Mouse (Mus musculus) MN1 (cell line): ENCODE measurements around the gene Ost4.

Experiments
- DNase-seq: peaks from one replicate; pipeline ENCODE4 v3.0.0-alpha.2; 2016; ENCODE audit warnings: low spot score

The Ost4 gene

GRCm38 (mm10) chr5:30907413-30908059 lies at the start of gene Ost4:
TSS of gene Ost4 (minus strand) at chr5:30907788.
- peak; percentile 95 for DNase-seq

GRCm38 (mm10) chr5:30955751-30956150 lies 48.2 kb upstream of the Ost4 start:
- DNase-seq: no peak

GRCm38 (mm10) chr5:30954556-30954955 lies 47.0 kb upstream of the Ost4 start:
- DNase-seq: no peak

DNA sequence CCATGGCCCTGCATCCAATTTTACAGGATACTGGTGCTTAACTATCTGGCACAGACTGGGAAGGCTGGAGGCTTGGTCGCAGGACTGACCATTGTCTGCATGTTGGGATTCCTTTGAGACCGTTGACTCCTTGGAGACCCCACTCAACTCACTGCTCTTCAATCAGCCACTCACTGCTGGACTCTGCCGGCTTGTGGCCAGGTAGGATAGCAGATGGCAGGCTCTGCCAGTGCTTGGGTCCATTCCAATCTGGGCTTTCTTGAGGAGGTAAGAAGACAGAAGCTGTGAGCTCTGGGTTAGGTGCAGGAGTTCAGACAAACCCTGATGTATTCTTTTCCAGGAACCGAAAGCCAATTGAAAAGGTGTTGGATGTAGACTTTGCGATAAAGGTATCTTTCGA lies 46.5 kb upstream of the Ost4 start:
- DNase-seq: no peak

- no peak for DNase-seq
These were observed 45.0 kb upstream of the Ost4 start for GRCm38 (mm10) chr5:30952551-30952950.

DNA sequence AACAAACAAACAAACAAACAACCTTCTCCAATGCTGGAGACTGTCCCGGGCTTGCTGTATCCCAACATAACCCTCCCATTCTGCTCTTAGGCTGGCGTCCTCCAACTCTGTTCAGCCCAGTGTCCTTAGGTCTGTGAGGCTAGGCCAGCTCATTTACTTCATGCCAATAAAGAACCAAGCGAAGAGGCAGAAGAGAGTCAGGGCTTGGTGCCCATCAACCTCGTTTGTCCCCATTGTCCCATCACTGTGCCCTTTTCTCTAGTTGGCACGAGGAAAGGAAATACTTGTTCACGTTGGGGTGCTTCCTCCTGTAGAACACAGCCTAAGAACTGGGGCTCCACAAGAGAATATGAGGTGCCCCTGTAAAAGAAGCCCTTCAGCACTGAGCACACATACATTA lies 44.1 kb upstream of the Ost4 start:
- no peak for DNase-seq

- no peak for DNase-seq
These were observed 43.3 kb upstream of the Ost4 start for GRCm38 (mm10) chr5:30950922-30951321.

- DNase-seq: no peak
These were observed 42.9 kb upstream of the Ost4 start for GRCm38 (mm10) chr5:30950451-30950850.

DNA sequence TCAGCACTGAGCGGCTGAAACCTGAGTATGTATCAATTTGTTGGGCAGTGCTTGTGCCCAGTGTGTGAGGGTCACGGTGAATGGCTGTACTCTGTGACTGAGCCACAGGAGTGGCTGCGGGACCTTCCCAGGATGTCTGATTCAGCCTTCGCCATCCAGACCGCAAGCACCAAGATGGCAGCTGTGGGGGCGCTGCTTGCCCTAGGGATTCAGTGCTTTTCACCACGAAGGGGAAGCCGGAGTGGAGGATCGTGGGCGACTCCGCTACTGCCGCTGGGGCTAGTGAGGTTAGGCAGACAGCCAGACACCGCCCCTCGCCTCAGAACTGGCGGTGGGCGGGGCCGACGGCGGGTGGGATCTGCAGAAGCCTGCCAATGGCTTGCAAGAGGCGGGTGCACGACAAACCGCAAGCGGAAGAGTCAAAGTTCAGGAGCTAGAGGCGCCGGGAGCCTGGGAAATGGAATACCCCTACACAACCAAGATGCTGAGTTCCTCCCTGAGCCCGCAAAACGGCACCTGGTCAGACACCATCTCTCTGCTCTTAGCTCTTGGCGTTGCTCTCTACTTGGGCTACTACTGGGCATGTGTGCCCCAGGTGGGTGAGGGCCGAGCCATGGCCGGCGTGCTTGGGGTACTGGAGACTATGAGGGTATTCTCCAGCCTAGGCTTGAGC lies 42.2 kb upstream of the Ost4 start:
- peak; percentile 85 for DNase-seq

DNA sequence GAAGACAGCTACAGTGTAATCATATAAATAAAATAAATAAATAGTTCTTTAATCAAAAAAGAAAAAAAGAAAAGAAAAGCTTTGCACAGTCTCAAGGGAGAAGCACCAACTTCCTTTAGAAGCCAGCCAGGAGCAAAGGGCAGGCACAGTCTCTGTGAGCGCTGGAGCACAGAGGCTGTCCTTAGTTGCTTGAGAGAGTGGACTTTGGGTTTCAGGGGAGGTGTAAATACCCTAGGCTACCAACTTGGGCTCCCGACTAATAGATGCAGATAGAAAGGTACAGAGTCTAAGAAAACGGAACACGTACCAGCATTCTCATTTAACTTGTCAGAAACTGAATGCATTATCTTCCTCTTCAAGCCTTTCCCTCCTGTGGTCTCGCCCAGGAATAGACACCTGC lies 41.0 kb upstream of the Ost4 start:
- no peak for DNase-seq

GRCm38 (mm10) chr5:30944956-30945781 lies 37.6 kb upstream of the Ost4 start, which contains the start of gene Cgref1:
TSS of gene Cgref1 (minus strand) at chr5:30945591.
- peak; percentile 78 for DNase-seq

DNA sequence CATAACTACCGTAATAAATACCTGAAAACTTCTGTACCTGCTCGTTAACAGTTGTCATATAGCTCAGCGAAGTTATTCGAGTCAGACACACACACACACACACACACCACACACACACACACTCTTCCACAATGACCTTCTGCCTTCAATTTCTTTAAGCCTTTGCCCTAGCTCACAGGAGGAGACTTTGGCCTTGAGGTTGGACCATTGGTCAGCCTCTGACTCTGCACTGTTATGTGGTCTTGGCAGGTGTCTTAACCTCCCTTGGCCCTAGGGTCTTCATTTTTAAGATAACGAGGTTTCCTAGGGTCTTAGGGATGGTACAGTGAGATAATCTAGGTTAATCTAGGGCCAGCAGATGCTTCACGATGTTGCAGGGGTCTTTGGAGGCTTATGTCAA lies 36.8 kb upstream of the Ost4 start:
- DNase-seq: no peak

- DNase-seq: peak; percentile 32
These were observed 35.4 kb upstream of the Ost4 start for GRCm38 (mm10) chr5:30943004-30943403.

GRCm38 (mm10) chr5:30934725-30935461 lies 27.3 kb upstream of the Ost4 start:
- DNase-seq: no peak

DNA sequence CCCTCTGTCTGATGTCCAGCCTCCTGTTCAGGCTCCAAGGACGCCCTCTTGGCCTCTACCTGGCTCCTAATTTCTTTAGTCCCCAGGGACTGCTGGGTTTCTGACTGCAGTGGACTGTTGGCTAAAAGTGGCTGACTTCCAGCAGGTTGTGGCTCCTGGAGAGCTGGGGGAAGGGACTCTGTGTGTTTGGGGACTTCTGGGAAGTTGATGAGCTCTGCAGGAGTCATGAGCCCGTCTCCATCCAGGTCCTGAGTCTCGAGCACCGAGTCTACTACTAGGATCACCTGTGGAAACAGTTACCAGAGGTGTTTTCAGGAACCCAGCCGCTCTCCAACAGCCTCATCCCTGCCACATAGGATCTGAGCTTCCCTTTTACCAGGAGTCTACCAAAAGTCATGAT lies 26.1 kb upstream of the Ost4 start:
- no peak for DNase-seq

DNA sequence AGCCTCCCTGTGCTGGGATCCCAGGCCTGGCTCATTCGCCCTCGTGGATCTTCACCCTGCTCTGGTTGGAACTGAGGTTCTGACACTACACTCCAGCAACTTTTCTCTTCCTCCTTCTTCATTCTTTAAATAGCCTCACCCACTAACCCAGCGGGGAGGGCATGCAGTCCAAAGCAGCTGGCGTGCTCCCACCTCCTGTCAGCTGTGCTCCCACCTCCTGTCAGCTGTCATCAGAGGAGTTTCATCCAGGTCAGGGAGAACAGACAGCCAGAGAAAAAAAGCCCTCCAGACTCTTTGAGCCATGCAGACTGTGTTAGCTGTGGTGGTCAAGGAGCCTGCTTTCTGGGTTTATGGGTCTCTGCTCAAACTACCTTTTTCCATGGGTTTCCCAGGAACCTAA lies 23.8 kb upstream of the Ost4 start:
- no peak for DNase-seq

DNA sequence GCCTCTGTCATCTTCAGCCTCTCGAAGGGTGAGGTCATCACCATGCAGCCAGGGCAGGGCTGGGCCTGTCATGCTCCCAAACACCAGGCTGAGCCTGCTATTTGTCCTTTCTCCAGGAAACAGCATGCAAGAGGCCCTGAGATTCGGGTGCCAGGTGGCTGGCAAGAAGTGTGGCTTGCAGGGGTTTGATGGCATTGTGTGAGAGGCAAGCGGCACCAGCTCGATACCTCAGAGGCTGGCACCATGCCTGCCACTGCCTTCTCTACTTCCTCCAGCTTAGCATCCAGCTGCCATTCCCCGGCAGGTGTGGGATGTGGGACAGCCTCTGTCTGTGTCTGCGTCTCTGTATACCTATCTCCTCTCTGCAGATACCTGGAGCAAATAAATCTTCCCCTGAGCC lies 23.3 kb upstream of the Ost4 start:
- no peak for DNase-seq

- DNase-seq: peak; percentile 59
These were observed 22.5 kb upstream of the Ost4 start for GRCm38 (mm10) chr5:30930121-30930520.

DNA sequence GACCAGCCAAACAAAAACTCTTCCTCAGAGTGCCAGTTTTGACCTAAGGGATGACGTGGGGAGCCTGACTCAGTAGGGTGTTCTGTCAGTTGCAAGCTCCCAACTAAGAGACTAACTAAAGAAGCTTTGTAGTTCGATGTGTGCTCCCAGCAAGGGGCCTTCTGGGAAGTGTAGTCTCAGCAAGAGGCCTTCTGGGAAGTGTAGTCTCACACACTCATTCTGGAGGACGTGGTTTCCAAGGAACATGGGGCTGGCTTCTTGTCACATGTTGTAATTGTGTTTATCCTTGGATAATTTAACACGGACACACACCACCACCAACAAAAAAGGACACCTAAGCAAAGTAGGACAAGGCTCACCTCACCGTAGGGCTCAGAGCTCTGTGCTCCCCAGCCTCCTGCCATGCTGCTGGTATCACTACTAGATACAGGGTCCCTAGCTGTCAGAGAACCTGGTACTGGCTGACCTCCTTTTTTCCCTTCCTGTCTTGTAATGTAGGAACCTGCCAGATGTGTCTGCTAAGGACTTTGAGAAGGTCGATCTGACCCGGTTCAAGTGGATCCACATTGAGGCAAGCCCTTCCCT lies 20.4 kb upstream of the Ost4 start:
- DNase-seq: no peak

DNA sequence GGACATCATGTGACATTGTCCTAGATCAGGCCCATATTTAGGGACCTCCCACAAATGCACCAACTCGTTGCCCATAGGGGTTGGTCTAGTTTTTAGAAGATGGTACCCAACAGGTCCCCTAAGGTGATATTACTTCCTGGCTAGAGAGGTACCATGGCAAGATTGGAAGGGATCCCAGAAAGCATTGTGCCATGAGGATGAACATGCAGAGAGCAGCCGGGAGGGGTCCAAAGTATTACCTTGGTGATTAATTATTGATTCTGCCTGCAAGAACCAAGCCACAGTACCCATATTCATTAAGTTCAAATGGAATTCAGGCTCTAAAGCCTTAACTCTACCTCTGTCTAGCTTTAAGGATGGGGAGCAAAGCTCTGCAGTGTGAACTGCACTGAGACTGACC lies 18.5 kb upstream of the Ost4 start:
- no peak for DNase-seq

DNA sequence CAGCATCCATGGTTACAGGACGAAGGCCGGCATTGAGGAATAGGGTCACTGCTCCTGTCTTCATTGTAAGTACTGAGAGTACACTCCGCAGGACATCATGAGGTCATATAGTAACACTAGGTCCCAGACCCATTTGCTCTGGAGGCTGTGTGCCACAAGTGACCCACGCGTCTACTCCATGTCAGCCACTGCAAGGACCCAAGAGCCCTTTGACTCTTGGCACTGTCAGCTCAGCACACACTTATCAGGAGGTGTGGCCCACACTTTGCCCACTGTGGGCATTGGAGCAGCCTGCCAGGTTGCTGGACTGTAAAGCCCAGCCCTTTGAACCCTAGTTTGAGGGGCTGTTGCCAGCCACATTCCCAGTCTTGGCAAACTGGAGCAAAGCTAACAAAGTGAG lies 17.6 kb upstream of the Ost4 start:
- DNase-seq: no peak

DNA sequence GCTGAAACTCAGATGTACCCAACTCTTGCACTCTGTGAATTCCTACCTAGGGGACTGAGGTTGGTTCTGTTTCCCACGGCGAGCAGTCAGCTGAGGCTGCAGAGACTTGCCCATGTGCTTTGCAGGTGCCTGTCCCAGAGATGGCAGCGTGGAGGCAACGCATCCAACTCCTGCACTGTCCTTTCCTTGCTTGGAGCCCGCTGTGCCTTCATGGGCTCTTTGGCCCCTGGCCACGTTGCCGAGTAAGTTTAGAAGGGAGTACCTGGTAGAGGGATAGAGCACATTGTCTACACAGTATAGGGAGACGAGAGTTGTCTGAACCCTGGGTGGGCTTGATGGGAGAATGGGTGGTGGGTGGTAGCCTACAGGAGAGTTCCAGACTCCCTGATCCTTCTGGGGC lies 17.0 kb upstream of the Ost4 start:
- no peak for DNase-seq
